32 mouse cellular contexts compared by ENCODE assay signal in the genomic region with DNA sequence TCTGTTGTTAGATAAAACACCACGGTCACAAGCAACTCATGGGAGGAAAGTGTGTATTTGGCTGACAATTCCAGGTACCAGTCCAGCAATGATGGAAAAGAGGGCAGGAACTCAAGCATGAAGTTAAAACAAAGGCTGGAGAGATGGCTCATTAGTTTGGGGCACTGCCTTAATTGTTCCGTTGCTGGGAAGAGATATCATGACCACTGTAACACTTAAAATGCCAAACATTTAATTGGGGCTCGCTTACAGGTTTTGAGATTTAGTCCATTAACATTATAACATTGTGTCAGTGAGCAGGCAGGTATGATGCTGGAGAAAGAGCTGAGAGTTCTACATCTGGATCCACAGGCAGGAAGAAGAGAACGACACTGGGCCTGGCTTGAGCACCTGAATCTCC.
"Had no signal": no experiment of that assay in that cellular context is flagged by ENCODE, and none has a peak within 500 bp of the region (broad histone marks: within the 10 kb centered on the region; RNA-seq: fewer than 3 reads in every experiment).

No protein-coding gene starts in this region.

- DNase-seq: heart, adult 2 months; heart, postnatal 10 days; heart, postnatal 14 days; heart, postnatal 36 days; heart, postnatal 4 days; kidney, adult 11 months; kidney, adult 18-20 months; kidney, adult 2 months; kidney, adult 8-10 months; kidney, adult 9 months; kidney, postnatal 10 days; kidney, postnatal 4 days; layer of hippocampus, adult 9-11 months; layer of hippocampus, postnatal 36 days had no signal

- H3K4me3 ChIP-seq: heart, adult 2 months; heart, embryonic 10.5 days; heart, embryonic 12.5 days; heart, embryonic 13.5 days; heart, embryonic 15.5 days; hindbrain, embryonic 10.5 days; hindbrain, embryonic 12.5 days; hindbrain, embryonic 13.5 days; hindbrain, embryonic 15.5 days; intestine, embryonic 15.5 days; layer of hippocampus, adult 2 months; left cerebral cortex, adult 2 months had no signal

- ATAC-seq: hindbrain, embryonic 16.5 days; hindbrain, postnatal 0 days; inflammation-experienced regulatory T-cells, adult 6 months; intestine, embryonic 15.5 days; intestine, embryonic 16.5 days; intestine, postnatal 0 days had no signal

- H3K36me3 ChIP-seq: heart, embryonic 10.5 days; heart, embryonic 12.5 days; heart, embryonic 13.5 days; heart, embryonic 15.5 days; hindbrain, embryonic 10.5 days; hindbrain, embryonic 12.5 days; hindbrain, embryonic 13.5 days; hindbrain, embryonic 15.5 days; intestine, embryonic 15.5 days had no signal

- H3K27me3 ChIP-seq: heart, embryonic 12.5 days; heart, embryonic 13.5 days; heart, embryonic 15.5 days; hindbrain, embryonic 12.5 days; hindbrain, embryonic 13.5 days; hindbrain, embryonic 15.5 days; intestine, embryonic 15.5 days had no signal

- H3K9ac ChIP-seq: heart, embryonic 12.5 days; heart, embryonic 13.5 days; heart, embryonic 15.5 days; hindbrain, embryonic 12.5 days; hindbrain, embryonic 13.5 days; hindbrain, embryonic 14.5 days; hindbrain, embryonic 15.5 days; intestine, embryonic 15.5 days had no signal

- H3K4me2 ChIP-seq: heart, embryonic 11.5 days; heart, embryonic 12.5 days; heart, embryonic 13.5 days; heart, embryonic 15.5 days; hindbrain, embryonic 12.5 days; hindbrain, embryonic 13.5 days; hindbrain, embryonic 14.5 days; hindbrain, embryonic 15.5 days; intestine, embryonic 15.5 days had no signal

- H3K4me1 ChIP-seq: heart, embryonic 10.5 days; heart, embryonic 12.5 days; heart, embryonic 13.5 days; heart, embryonic 15.5 days; hindbrain, embryonic 10.5 days; hindbrain, embryonic 12.5 days; hindbrain, embryonic 13.5 days; hindbrain, embryonic 15.5 days; intestine, embryonic 15.5 days had no signal

- H3K9me3 ChIP-seq: heart, embryonic 10.5 days; heart, embryonic 13.5 days; heart, embryonic 15.5 days; hindbrain, embryonic 12.5 days; hindbrain, embryonic 15.5 days; intestine, embryonic 15.5 days had no signal

- H3K27ac ChIP-seq: heart, adult 2 months; heart, embryonic 10.5 days; heart, embryonic 13.5 days; heart, embryonic 15.5 days; hindbrain, embryonic 10.5 days; hindbrain, embryonic 12.5 days; hindbrain, embryonic 13.5 days; hindbrain, embryonic 14.5 days; hindbrain, embryonic 15.5 days; hindbrain, postnatal 0 days; intestine, embryonic 15.5 days; layer of hippocampus, adult 2 months; left cerebral cortex, adult 2 months had no signal
